Mouse (Mus musculus): ENCODE measurements at regions not wholly inside any gene's neighbourhood (a gene's known extent, or its start where the extent isn't known, plus 50 kb on each side); places are given as distances from the start of the nearest gene placed in this dataset.
"Not testable (repeated sequence)": the region's sequence is repeated elsewhere in the genome, so short reads cannot be mapped to it uniquely, and the experiment has no call there.

DNA sequence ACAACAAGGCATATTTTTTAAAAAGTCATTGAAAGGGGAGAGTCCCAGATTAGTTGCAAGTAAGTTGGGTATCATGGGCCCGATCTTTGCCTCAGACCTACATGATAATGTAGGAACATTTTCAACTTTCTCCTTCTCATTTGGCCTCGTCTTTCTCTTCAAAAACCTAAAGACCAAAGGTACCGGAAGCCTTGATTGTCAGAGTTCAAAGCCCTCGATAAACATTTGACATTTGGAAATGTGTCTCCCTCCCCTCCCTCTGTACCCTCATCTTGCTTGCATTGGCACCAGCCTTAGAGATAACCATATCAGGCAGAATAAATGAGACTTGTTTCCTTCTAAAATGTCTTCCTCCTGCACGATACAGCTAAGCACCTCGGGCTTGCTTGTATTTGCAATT, 302.8 kb downstream of the Ets1 start:
- H3K4me1 ChIP-seq, result peaks cover 20% of the 10 kb centered on the region
- no peak overlapping the region for H3K4me3 ChIP-seq
- no peak overlapping the region for H3K27ac ChIP-seq
- no peaks in the 10 kb centered on the region for H3K36me3 ChIP-seq
- 72% methylated on average over 6 of the region's 6 CpGs for WGBS
- H3K9me3 ChIP-seq, result no peaks in the 10 kb centered on the region
- DNase-seq (ENCODE audit: low spot score), result no peak
- no peaks in the 10 kb centered on the region for H3K27me3 ChIP-seq (ENCODE audit: insufficient read depth, poor library complexity, severe bottlenecking)

GRCm38 (mm10) chr9:32939626-32940025, 303.6 kb downstream of the Ets1 start:
- no peaks in the 10 kb centered on the region for H3K36me3 ChIP-seq
- no peak overlapping the region for H3K27ac ChIP-seq
- H3K4me1 ChIP-seq, result peaks cover 17% of the 10 kb centered on the region
- no peak overlapping the region for H3K4me3 ChIP-seq
- WGBS, result 88% methylated on average over 3 of the region's 3 CpGs
- no peaks in the 10 kb centered on the region for H3K9me3 ChIP-seq
- DNase-seq (ENCODE audit: low spot score), result no peak
- no peaks in the 10 kb centered on the region for H3K27me3 ChIP-seq (ENCODE audit: insufficient read depth, poor library complexity, severe bottlenecking)

DNA sequence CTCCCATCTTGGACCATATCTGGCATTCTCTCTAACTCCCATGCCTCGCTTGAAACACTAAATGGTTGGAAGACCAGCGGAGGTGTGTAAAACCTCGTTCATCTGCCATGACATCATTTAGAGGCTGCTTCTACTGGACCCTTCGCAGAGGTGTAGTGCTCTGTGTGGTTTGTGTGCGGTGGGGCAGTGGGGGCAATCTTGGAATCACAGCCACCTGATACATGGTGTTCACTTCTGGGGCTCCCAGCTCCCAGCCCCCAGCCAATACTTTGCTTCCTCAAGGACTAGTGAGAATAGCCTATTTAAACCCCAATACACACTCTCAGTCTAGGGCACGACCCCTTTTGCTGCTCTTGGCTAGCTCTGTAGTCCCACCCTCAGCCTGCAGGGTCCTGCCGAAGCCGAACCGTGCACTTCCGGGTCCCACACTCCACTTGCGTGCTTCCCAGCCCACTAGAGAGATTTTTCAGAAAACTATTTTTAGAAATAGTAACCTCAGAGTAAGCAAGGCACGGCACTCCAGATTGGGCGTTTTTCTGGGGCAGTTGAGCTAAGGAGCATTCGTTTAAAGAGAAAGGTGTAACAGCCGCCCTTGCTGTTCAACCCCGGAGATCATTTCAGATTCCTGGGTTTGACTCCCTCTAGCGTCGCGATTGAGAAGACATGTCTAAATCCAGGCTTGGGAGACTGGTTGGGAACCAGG, 304.2 kb downstream of the Ets1 start:
- Histone ChIP-seq H3K4me3 (peak overlapping the region; percentile 56), H3K27ac (peak overlapping the region; percentile 88), H3K4me1 (peaks cover 17% of the 10 kb centered on the region), H3K36me3 (no peaks in the 10 kb centered on the region), H3K27me3 (ENCODE audit: insufficient read depth, poor library complexity, severe bottlenecking) (no peaks in the 10 kb centered on the region), H3K9me3 (no peaks in the 10 kb centered on the region)
- 19% methylated on average over 19 of the region's 19 CpGs for WGBS
- DNase-seq (ENCODE audit: low spot score), result peak; percentile 80

DNA sequence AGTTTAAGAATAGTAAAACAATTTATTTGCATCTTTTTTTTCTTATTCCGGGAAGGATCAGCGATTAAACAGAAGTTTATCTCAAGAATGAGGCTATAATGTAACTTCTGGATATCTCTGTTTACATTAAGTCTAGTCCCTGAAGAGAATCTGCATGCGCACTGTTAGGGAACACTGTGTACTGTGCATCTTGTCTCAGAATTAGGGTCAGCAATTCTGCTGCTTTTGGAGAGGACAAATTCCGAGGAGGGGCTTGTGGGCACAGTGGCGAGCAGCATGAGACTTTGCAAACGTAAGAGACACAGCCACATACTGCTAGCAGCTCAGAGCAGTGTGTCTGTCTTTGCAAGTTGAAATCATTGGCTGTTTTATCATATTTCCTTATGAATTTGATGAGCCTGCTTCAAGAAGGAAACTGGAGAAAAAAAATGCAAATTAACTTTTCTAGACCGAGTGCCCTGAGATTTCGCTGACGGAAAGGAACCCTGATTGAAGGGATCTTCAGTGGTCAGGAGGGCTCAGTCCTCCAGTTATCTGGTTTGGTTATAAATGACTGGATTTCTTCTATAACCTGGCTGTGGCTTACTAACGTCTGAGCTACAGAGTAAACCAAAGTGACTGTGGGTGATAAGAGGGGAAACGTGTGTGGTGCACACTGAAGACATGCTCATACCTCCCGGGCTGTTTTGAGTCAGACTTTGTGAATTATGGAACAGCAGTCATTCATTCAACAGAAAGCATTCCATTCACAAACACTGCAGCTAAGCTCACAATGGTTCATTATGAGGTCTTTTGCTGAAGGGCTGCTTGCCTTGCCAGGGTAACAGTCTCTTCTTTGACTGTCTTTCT, 305.1 kb downstream of the Ets1 start:
- H3K27ac ChIP-seq, result peak overlapping the region; percentile 88; the same call in 1 of the 2 replicates
- WGBS, result 43% methylated on average over 12 of the region's 12 CpGs
- DNase-seq (ENCODE audit: low spot score), result no peak
- H3K4me3 ChIP-seq, result peak overlapping the region; percentile 56
- no peaks in the 10 kb centered on the region for H3K9me3 ChIP-seq
- no peaks in the 10 kb centered on the region for H3K36me3 ChIP-seq
- H3K4me1 ChIP-seq, result peaks cover 17% of the 10 kb centered on the region
- H3K27me3 ChIP-seq (ENCODE audit: insufficient read depth, poor library complexity, severe bottlenecking), result no peaks in the 10 kb centered on the region

GRCm38 (mm10) chr9:32941768-32942030, 305.7 kb downstream of the Ets1 start:
- Histone ChIP-seq H3K27me3 (ENCODE audit: insufficient read depth, poor library complexity, severe bottlenecking) (no peaks in the 10 kb centered on the region), H3K36me3 (no peaks in the 10 kb centered on the region), H3K4me1 (peaks cover 13% of the 10 kb centered on the region), H3K9me3 (no peaks in the 10 kb centered on the region), H3K27ac (no peak overlapping the region), H3K4me3 (no peak overlapping the region)
- DNase-seq (ENCODE audit: low spot score), result no peak

GRCm38 (mm10) chr9:32947221-32947620, 311.2 kb downstream of the Ets1 start:
- Histone ChIP-seq H3K4me3 (no peak overlapping the region), H3K27me3 (ENCODE audit: insufficient read depth, poor library complexity, severe bottlenecking) (no peaks in the 10 kb centered on the region), H3K4me1 (no peaks in the 10 kb centered on the region), H3K9me3 (no peaks in the 10 kb centered on the region), H3K36me3 (no peaks in the 10 kb centered on the region), H3K27ac (no peak overlapping the region)
- WGBS, result 80% methylated on average over 3 of the region's 3 CpGs
- DNase-seq (ENCODE audit: low spot score), result no peak

GRCm38 (mm10) chr9:32949036-32949435, 313.0 kb downstream of the Ets1 start:
- Histone ChIP-seq H3K4me1 (no peaks in the 10 kb centered on the region), H3K27me3 (ENCODE audit: insufficient read depth, poor library complexity, severe bottlenecking) (no peaks in the 10 kb centered on the region), H3K36me3 (no peaks in the 10 kb centered on the region), H3K9me3 (no peaks in the 10 kb centered on the region), H3K27ac (no peak overlapping the region), H3K4me3 (no peak overlapping the region)
- WGBS, result 48% methylated on average over 3 of the region's 3 CpGs
- no peak for DNase-seq (ENCODE audit: low spot score)

GRCm38 (mm10) chr9:32958716-32959115, 322.7 kb downstream of the Ets1 start:
- Histone ChIP-seq H3K4me3 (no peak overlapping the region), H3K36me3 (no peaks in the 10 kb centered on the region), H3K27me3 (ENCODE audit: insufficient read depth, poor library complexity, severe bottlenecking) (no peaks in the 10 kb centered on the region), H3K27ac (no peak overlapping the region), H3K9me3 (no peaks in the 10 kb centered on the region), H3K4me1 (no peaks in the 10 kb centered on the region)
- 82% methylated on average over 3 of the region's 3 CpGs for WGBS
- no peak for DNase-seq (ENCODE audit: low spot score)

- not testable (repeated sequence) for H3K36me3 ChIP-seq; H3K4me1 ChIP-seq; H3K9me3 ChIP-seq; H3K4me3 ChIP-seq; DNase-seq (ENCODE audit: low spot score); H3K27ac ChIP-seq; H3K27me3 ChIP-seq (ENCODE audit: insufficient read depth, poor library complexity, severe bottlenecking)
Observed at GRCm38 (mm10) chr9:32959468-32959867, 323.4 kb downstream of the Ets1 start.

GRCm38 (mm10) chr9:32962679-32963205, 326.7 kb downstream of the Ets1 start:
- 90% methylated on average over 5 of the region's 5 CpGs for WGBS
- Histone ChIP-seq H3K27ac (no peak overlapping the region), H3K9me3 (no peaks in the 10 kb centered on the region), H3K4me1 (no peaks in the 10 kb centered on the region), H3K4me3 (no peak overlapping the region), H3K36me3 (no peaks in the 10 kb centered on the region), H3K27me3 (ENCODE audit: insufficient read depth, poor library complexity, severe bottlenecking) (no peaks in the 10 kb centered on the region)
- no peak for DNase-seq (ENCODE audit: low spot score)

GRCm38 (mm10) chr9:32968446-32968845, 332.4 kb downstream of the Ets1 start:
- DNase-seq (ENCODE audit: low spot score), result no peak
- Histone ChIP-seq H3K27me3 (ENCODE audit: insufficient read depth, poor library complexity, severe bottlenecking) (no peaks in the 10 kb centered on the region), H3K27ac (no peak overlapping the region), H3K36me3 (no peaks in the 10 kb centered on the region), H3K4me1 (no peaks in the 10 kb centered on the region), H3K4me3 (no peak overlapping the region), H3K9me3 (no peaks in the 10 kb centered on the region)
- 78% methylated on average over 2 of the region's 2 CpGs for WGBS

DNA sequence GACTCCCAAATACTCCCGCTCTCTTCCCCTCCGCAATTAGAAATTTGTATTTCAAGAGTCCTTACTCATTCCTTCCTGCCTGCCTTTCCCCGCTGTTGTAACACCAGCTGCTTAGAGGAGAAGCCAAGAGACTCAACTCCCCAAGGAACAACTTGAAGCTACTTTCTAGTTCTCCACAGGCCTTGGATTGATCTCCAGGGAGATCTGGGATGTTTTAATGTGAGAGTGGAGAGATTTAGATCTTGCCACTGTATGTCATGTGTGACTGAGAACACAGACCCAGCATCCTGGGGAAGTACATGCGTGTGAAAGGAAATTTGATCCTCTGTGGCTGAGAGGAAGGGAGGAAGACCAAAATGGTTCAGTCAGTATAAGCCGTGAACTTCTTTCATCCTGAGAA, 335.4 kb downstream of the Ets1 start:
- Histone ChIP-seq H3K4me3 (no peak overlapping the region), H3K27ac (no peak overlapping the region), H3K27me3 (ENCODE audit: insufficient read depth, poor library complexity, severe bottlenecking) (no peaks in the 10 kb centered on the region), H3K4me1 (no peaks in the 10 kb centered on the region), H3K36me3 (no peaks in the 10 kb centered on the region), H3K9me3 (no peaks in the 10 kb centered on the region)
- WGBS, result 76% methylated on average over 5 of the region's 5 CpGs
- no peak for DNase-seq (ENCODE audit: low spot score)

- Histone ChIP-seq H3K4me1 (no peaks in the 10 kb centered on the region), H3K36me3 (no peaks in the 10 kb centered on the region), H3K4me3 (no peak overlapping the region), H3K27ac (no peak overlapping the region), H3K9me3 (no peaks in the 10 kb centered on the region), H3K27me3 (ENCODE audit: insufficient read depth, poor library complexity, severe bottlenecking) (no peaks in the 10 kb centered on the region)
- no peak for DNase-seq (ENCODE audit: low spot score)
- WGBS, result 85% methylated on average over 7 of the region's 7 CpGs
Observed at GRCm38 (mm10) chr9:32971926-32972325, 335.9 kb downstream of the Ets1 start.

Data from heart, embryonic 10.5 days (tissue).